Mouse (Mus musculus) subcutaneous adipose tissue, adult 2 months (tissue): ENCODE data around the gene Hid1. TPM values are rescaled to one million over a fixed set of nuclear protein-coding genes. Genes with fewer than 3 reads are reported as not detected.

ENCODE experiments used
- polyA plus RNA-seq: library from polyadenylated mRNA; depleted of rRNA; stranded (reverse); fragments of >200 nt; gene quantifications from 2 replicates; pipeline ENCODE4 v1.2.3, GENCODE M21; 2012; ENCODE audit warnings: low replicate concordance; rRNA removed

The Hid1 gene
- 14.8 and 23.9 TPM in 2 replicates for polyA plus RNA-seq

GRCm38 (mm10) chr11:115367395-115367944, at the start of gene Hid1:
Gene Hid1 (minus strand): TSS chr11:115367756.

GRCm38 (mm10) chr11:115403338-115404124, 36.0 kb upstream of the Hid1 start, which contains the start of gene Mrpl58:
Gene Mrpl58 (plus strand): TSS chr11:115403752.

DNA sequence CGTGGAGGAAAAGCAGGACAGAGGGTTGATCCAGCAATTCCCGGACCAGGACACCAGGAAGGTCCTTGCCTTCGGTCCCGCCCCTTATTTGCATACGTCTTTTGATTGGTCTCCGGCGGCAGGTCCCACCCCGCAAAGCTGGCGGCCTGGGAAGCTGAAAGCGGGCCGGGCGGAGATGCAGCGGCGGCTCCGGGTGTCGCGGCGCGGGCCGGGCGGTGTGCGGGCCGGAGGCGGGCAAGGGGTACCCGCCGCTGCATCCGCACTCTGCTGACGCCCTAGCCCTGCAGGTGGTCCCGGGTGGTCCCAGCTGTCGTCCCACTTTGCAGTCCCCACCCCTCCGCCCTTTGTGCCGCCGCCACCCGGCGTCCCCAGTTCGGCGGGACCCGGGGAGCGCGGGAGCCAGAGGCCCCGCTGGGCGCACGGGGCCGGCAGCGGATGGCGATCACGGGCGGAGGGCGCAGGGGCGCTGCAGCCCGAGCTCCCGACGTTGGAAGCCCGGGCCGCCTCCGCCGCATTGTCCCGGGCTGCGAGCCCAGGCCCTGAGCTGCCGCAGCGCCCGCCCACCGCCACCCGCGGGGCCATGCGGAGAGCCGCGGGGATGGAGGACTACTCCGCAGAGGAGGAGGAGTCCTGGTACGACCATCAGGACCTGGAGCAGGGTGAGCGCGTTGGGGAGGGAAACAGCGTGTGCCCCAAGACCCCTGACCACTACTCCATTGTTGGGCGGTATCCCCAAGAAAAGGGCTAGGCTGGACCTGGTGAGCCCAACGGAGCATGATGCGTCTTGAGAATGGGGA, 14.4 kb upstream of the Hid1 start, which contains the start of gene Cdr2l:
Gene Cdr2l (plus strand): TSS at position 174 of the 797 bp plus-strand sequence.

DNA sequence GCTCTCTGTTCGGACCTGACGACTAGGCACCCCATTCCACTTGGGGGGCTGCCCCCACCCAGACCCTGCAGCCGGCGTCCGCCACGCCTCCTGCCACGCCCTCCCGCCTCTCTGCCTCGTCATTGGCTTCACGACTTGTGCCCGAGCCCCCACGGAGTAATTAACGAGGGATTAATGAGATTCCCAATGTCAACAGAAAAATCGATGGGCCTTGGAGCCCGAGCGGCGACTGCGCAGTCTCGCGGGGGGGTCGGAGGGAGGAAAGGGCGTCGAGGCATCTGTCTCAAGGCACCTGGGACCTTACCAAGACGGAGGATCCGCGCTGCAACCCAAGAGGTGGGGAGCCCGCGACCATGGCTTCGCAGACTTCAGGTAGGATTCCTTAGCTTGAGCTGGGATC, 33.0 kb downstream of the Hid1 start, which contains the start of gene Otop3:
Gene Otop3 (plus strand): TSS at position 201 of the 400 bp plus-strand sequence.

GRCm38 (mm10) chr11:115321906-115322693, 45.5 kb downstream of the Hid1 start, which contains the start of gene Ush1g:
Gene Ush1g (minus strand): TSS chr11:115322041.

DNA sequence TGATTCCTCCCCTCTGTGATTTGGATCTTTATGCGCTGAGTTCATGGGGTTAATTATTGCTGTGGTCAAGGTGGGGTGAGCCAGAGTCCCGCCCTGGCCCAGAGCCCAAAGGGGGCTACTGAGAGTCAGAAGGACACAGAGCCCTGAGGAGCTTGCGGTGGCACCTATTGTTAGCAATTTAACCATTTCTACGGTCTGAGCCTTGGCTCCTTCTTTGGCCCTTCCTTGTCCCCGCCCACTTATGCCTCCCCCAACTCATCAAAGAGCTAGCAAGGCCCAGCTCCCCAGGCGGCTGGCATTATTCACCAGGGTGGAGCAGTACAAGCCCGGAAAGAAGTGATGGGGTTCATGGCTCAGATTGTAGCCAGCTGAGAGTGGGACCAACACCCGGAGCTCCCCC, 60.7 kb downstream of the Hid1 start, which contains the start of gene Otop2:
Gene Otop2 (plus strand): TSS at position 301 of the 400 bp plus-strand sequence.

Other genes with a start within 250 kb of the Hid1 start
- 0.75 and 6.3 TPM in 2 replicates for gene Cd300lf, start 233.8 kb downstream of the Hid1 start, polyA plus RNA-seq
- gene Slc9a3r1, start 204.4 kb downstream of the Hid1 start, polyA plus RNA-seq, result 12.4 and 42.5 TPM in 2 replicates
- gene Tmem104, start 180.3 kb downstream of the Hid1 start, polyA plus RNA-seq, result 20.1 and 31.2 TPM in 2 replicates
- gene Nat9, start 179.9 kb downstream of the Hid1 start, polyA plus RNA-seq, result 21.8 and 40.5 TPM in 2 replicates
- gene Grin2c, start 100.5 kb downstream of the Hid1 start, polyA plus RNA-seq, result 0.12 TPM in 1 of 2 replicates, not detected in the other
- gene Fdxr, start 90.7 kb downstream of the Hid1 start, polyA plus RNA-seq, result 16.6 and 17.8 TPM in 2 replicates
- gene Fads6, start 70.1 kb downstream of the Hid1 start, polyA plus RNA-seq, result 1.9 and 3.5 TPM in 2 replicates
- gene Otop2, start 60.6 kb downstream of the Hid1 start, polyA plus RNA-seq, result not detected in 2 replicates
- gene Ush1g, start 45.7 kb downstream of the Hid1 start, polyA plus RNA-seq, result 0.04 TPM in 1 of 2 replicates, not detected in the other
- gene Otop3, start 33.0 kb downstream of the Hid1 start, polyA plus RNA-seq, result 0.12 TPM in 1 of 2 replicates, not detected in the other
- 16.6 and 43.4 TPM in 2 replicates for gene Cdr2l, start 14.2 kb upstream of the Hid1 start, polyA plus RNA-seq
- gene Mrpl58, start 36.0 kb upstream of the Hid1 start, polyA plus RNA-seq, result 79.4 and 110 TPM in 2 replicates
- gene Atp5h, start 52.2 kb upstream of the Hid1 start, polyA plus RNA-seq, result 141 and 187 TPM in 2 replicates
- gene Kctd2, start 52.4 kb upstream of the Hid1 start, polyA plus RNA-seq, result 39.0 and 44.5 TPM in 2 replicates
- 0.09 and 0.72 TPM in 2 replicates for gene Trim80, start 72.8 kb upstream of the Hid1 start, polyA plus RNA-seq
- gene Slc16a5, start 94.7 kb upstream of the Hid1 start, polyA plus RNA-seq, result 0.06 and 0.07 TPM in 2 replicates
- gene Armc7, start 107.9 kb upstream of the Hid1 start, polyA plus RNA-seq, result 6.1 and 10.5 TPM in 2 replicates
- 56.8 and 74.4 TPM in 2 replicates for gene Nt5c, start 124.1 kb upstream of the Hid1 start, polyA plus RNA-seq
- gene Jpt1, start 146.6 kb upstream of the Hid1 start, polyA plus RNA-seq, result 150 and 187 TPM in 2 replicates
- gene Sumo2, start 168.5 kb upstream of the Hid1 start, polyA plus RNA-seq, result 69.6 and 81.1 TPM in 2 replicates
- gene Nup85, start 196.7 kb upstream of the Hid1 start, polyA plus RNA-seq, result 38.8 and 75.0 TPM in 2 replicates
- 39.6 and 50.1 TPM in 2 replicates for gene Mrps7, start 236.2 kb upstream of the Hid1 start, polyA plus RNA-seq
- gene Gga3, start 236.3 kb upstream of the Hid1 start, polyA plus RNA-seq, result 20.5 and 33.9 TPM in 2 replicates
- 113 and 166 TPM in 2 replicates for gene Mif4gd, start 245.2 kb upstream of the Hid1 start, polyA plus RNA-seq